Mouse (Mus musculus): Measurements from ENCODE around the gene Atp8b2. TPM values are rescaled to one million over a fixed set of nuclear protein-coding genes. Genes with fewer than 3 reads are reported as not detected.

The Atp8b2 gene
- polyA plus RNA-seq, 1 experiment from 2014 or later, result 15.4 TPM

DNA sequence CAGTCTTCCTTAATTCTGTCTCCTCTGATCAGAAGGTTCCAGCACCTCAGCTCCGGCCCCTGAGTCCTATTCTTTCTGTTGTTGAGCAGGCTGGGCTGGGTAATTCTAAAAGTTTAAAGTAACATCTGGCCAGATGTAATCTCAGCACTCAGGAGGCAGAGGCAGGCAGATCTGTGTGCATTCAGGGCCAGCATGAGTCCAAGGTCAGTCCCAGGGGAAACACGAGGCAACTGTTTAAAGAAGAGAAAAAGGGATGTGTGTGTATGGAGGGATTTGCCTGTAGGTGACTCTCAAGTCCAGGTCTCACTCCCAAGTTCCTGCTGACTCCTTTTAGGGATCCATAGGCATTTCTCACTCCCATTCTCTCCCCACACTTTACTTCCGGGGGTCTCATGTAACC is 55.5 kb downstream of the Atp8b2 start:
- DNase-seq (ENCODE audit: low spot score), result no peak
- Histone ChIP-seq H3K4me1 (replicated peaks; ENCODE audit: control insufficient read depth, insufficient read depth, low read length) (0 out of 2 replicates have a peak, but pooled peaks cover 2% of the 10 kb centered on the region), H3K9me3 (ENCODE audit: control insufficient read depth, low read length) (no peaks in the 10 kb centered on the region), H3K4me3 (ENCODE audit: low read depth, low read length) (no peak overlapping the region), H3K4me2 (ENCODE audit: low read depth, low read length, severe bottlenecking) (no peak overlapping the region), H3K27ac (ENCODE audit: low read depth, low read length) (no peak overlapping the region), H3K36me3 (ENCODE audit: control insufficient read depth, insufficient read depth, low read length) (no peaks in the 10 kb centered on the region), H3K27me3 (ENCODE audit: control insufficient read depth, insufficient read depth, low read length) (peaks cover 13% of the 10 kb centered on the region), H3K9ac (ENCODE audit: low read length) (no peak overlapping the region)
- WGBS, result 79% methylated on average over 3 of the region's 3 CpGs
- ATAC-seq (replicated peaks; ENCODE audit: low FRiP score), result no peak

DNA sequence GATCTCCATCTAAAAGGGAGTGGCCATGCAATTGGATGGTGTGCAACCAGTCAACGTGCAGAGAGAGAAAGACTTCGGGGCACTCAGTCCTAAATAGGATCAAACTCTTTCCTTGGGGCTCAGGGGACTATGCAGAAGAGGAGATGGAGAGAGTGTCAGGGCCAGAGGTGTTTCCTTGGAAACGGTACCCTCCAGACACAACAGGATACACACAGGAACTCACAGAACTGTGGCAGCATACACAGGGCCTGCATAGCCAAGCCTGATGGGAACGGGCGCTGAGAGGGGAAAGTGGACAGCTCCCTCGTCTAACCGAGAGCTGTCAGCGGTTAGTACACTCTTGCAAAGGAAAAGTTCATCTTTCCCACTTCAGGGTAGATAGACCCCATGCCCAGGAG is 63.8 kb downstream of the Atp8b2 start:
- Histone ChIP-seq H3K9me3 (ENCODE audit: control insufficient read depth, low read length) (no peaks in the 10 kb centered on the region), H3K9ac (ENCODE audit: low read length) (no peak overlapping the region), H3K27ac (ENCODE audit: low read depth, low read length) (no peak overlapping the region), H3K4me2 (ENCODE audit: low read depth, low read length, severe bottlenecking) (no peak overlapping the region), H3K4me3 (ENCODE audit: low read depth, low read length) (no peak overlapping the region), H3K27me3 (ENCODE audit: control insufficient read depth, insufficient read depth, low read length) (no peaks in the 10 kb centered on the region), H3K4me1 (replicated peaks; ENCODE audit: control insufficient read depth, insufficient read depth, low read length) (no peaks in the 10 kb centered on the region; the same call in 1 of the 2 replicates), H3K36me3 (ENCODE audit: control insufficient read depth, insufficient read depth, low read length) (no peaks in the 10 kb centered on the region)
- ATAC-seq (replicated peaks; ENCODE audit: low FRiP score) (no peak), DNase-seq (ENCODE audit: low spot score) (no peak)
- 85% methylated on average over 8 of the region's 8 CpGs for WGBS

DNA sequence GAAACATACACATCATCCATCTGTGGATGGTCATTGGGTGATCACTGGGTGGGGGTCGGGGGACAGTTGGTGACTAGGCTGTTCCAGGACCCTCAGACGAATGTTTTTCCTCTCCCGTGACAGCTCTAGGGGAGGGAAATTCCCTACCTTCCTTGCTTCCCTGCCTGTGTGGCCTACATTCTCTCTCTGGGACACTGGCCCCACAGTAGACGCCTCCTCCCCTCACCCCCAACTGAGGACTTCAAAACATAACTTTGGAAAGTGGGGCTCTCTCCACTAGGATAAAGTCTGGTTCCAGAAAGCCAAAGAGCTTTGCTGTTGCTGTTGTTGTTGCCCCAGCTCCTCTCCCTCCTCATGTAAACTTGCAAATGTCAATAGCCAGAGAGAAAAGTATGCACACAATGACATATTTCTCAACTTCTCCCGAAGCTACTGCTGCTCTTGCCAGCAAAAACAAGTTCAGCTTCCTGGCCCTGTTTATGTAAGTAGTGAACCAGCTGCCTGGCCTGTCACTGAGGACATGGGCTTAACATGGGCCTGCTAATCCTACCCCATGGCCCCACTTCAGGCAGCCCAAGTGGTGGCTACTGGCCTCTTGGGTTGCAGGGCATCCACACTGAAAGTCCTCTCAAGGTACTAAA is 64.3 kb downstream of the Atp8b2 start:
- no peak overlapping the region for H3K4me2 ChIP-seq (ENCODE audit: low read depth, low read length, severe bottlenecking)
- no peak overlapping the region for H3K27ac ChIP-seq (ENCODE audit: low read depth, low read length)
- H3K27me3 ChIP-seq (ENCODE audit: control insufficient read depth, insufficient read depth, low read length), result no peaks in the 10 kb centered on the region
- H3K9ac ChIP-seq (ENCODE audit: low read length), result no peak overlapping the region
- DNase-seq (ENCODE audit: low spot score), result no peak
- 82% methylated on average over 5 of the region's 5 CpGs for WGBS
- no peak for ATAC-seq (replicated peaks; ENCODE audit: low FRiP score)
- no peaks in the 10 kb centered on the region for H3K9me3 ChIP-seq (ENCODE audit: control insufficient read depth, low read length)
- no peaks in the 10 kb centered on the region; the same call in 1 of the 2 replicates for H3K4me1 ChIP-seq (replicated peaks; ENCODE audit: control insufficient read depth, insufficient read depth, low read length)
- H3K36me3 ChIP-seq (ENCODE audit: control insufficient read depth, insufficient read depth, low read length), result no peaks in the 10 kb centered on the region
- H3K4me3 ChIP-seq (ENCODE audit: low read depth, low read length), result no peak overlapping the region

DNA sequence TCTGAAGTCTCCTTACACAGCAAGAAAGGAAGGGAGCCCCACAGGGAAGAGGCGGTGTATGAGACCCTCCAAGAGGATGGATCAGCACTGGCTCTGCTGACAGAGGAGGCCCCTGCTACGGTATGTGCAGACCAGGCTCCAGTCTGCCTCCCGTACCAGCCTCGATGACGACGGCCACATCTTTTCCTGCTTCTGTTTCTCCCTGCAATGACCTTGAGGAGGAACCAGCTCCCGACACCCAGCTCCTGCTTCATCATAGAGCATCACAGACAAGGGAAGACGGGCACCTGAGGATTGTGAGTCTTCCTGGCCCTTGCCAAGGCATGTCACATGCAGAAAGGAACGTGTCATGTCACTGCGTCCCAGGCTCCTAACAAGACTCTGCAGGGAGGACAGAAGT is 65.3 kb downstream of the Atp8b2 start:
- no peaks in the 10 kb centered on the region for H3K27me3 ChIP-seq (ENCODE audit: control insufficient read depth, insufficient read depth, low read length)
- WGBS, result 84% methylated on average over 10 of the region's 10 CpGs

DNA sequence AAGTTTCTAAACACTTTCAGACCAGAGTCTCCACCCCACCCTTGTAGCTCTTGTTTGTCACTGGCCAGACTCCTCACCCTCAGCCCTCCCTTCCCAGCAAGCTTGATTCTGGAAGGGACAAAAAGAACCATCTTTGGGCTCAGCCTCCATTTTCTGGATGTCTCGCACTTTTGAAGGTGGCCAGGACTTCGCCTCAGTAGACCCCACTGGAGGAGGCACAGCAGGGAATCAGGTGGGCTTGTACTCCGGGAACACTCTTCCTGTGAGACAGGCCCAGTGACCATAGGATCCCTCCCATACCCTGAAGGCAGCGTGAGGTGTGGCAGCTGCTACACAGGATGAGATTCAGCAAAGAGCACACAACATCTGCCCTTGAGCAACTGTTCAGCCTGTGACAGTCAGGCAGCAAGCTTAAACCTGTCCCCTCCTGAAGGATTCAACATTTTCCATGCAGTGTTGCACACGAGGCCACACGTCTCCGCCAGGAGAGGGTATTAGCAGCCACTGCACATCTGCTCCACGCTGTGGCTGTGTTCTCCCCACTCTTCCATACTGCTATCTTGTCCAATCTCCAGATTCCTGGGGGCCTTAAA is 66.0 kb downstream of the Atp8b2 start:
- ATAC-seq (replicated peaks; ENCODE audit: low FRiP score), result no peak
- H3K4me1 ChIP-seq (replicated peaks; ENCODE audit: control insufficient read depth, insufficient read depth, low read length), result no peaks in the 10 kb centered on the region; the same call in 1 of the 2 replicates
- 73% methylated on average over 8 of the region's 8 CpGs for WGBS

More for the DNA sequence above, 65.3 kb downstream of the Atp8b2 start:
- H3K9ac ChIP-seq (ENCODE audit: low read length), result no peak overlapping the region
- H3K9me3 ChIP-seq (ENCODE audit: control insufficient read depth, low read length), result no peaks in the 10 kb centered on the region
- no peak overlapping the region for H3K4me2 ChIP-seq (ENCODE audit: low read depth, low read length, severe bottlenecking)
- H3K36me3 ChIP-seq (ENCODE audit: control insufficient read depth, insufficient read depth, low read length), result no peaks in the 10 kb centered on the region
- ATAC-seq (replicated peaks; ENCODE audit: low FRiP score), result no peak
- H3K27ac ChIP-seq (ENCODE audit: low read depth, low read length), result no peak overlapping the region
- H3K4me3 ChIP-seq (ENCODE audit: low read depth, low read length), result no peak overlapping the region
- no peaks in the 10 kb centered on the region; the same call in 1 of the 2 replicates for H3K4me1 ChIP-seq (replicated peaks; ENCODE audit: control insufficient read depth, insufficient read depth, low read length)
- no peak for DNase-seq (ENCODE audit: low spot score)

DNA sequence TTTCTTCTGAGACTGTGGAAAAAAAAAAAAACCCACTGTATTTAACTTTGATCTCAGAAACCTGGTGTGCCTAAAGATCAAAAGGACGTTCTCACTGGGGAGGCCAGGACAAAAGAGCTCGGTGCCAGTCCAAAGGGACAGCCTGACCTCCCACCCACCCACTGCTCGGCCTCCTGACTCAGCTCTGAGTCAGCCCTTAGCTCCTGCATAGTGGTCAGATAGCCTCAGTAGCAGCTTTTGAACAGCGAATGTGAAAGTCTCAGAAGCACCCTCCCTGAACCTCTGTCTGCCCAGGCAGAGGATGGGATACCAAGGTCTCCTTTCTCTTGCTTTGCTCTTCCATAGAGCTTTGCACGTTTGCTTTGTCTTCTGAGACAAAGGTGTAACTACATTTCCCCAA is 66.7 kb downstream of the Atp8b2 start:
- Histone ChIP-seq H3K27ac (ENCODE audit: low read depth, low read length) (no peak overlapping the region), H3K4me1 (replicated peaks; ENCODE audit: control insufficient read depth, insufficient read depth, low read length) (no peaks in the 10 kb centered on the region; the same call in 1 of the 2 replicates)
- 25% methylated on average over 5 of the region's 5 CpGs for WGBS

More for the DNA sequence above, 66.0 kb downstream of the Atp8b2 start:
- no peaks in the 10 kb centered on the region for H3K9me3 ChIP-seq (ENCODE audit: control insufficient read depth, low read length)
- H3K27ac ChIP-seq (ENCODE audit: low read depth, low read length), result 0 out of 2 replicates have a peak overlapping the region, but pooled peaks have one; percentile 12
- no peak overlapping the region for H3K4me2 ChIP-seq (ENCODE audit: low read depth, low read length, severe bottlenecking)
- no peak overlapping the region for H3K9ac ChIP-seq (ENCODE audit: low read length)
- no peak overlapping the region for H3K4me3 ChIP-seq (ENCODE audit: low read depth, low read length)
- no peaks in the 10 kb centered on the region for H3K27me3 ChIP-seq (ENCODE audit: control insufficient read depth, insufficient read depth, low read length)
- H3K36me3 ChIP-seq (ENCODE audit: control insufficient read depth, insufficient read depth, low read length), result no peaks in the 10 kb centered on the region
- DNase-seq (ENCODE audit: low spot score), result no peak

DNA sequence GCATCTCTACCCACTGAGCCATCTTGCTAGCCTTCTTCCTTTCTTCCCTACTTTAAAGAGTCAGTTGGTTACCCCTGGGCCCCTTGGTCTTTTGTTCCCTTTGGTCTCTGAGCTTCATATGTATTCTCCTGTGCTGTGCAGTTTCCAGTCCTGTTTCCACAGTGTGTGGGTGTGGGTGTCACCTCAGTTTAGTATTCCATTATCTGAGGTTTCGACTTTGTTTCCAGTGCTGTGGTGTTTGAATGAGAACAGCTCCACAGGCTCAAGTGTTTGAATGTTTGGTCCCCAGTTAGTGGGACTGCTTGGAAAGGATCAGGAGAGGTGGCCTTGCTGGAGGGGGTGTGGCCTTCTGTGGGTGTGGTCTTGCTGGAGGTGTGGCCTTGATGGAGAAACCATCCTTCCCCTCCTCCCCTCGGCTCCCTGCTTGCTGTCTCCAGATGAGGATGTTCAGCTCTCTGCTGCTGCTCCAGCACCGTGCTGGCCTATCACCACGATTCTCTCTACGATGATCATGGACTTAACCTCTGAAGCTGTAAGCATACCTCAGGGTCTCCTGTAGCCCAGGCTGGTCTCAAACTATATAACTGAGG is 70.7 kb downstream of the Atp8b2 start:
- Histone ChIP-seq H3K4me1 (replicated peaks; ENCODE audit: control insufficient read depth, insufficient read depth, low read length) (no peaks in the 10 kb centered on the region; the same call in 1 of the 2 replicates), H3K4me2 (ENCODE audit: low read depth, low read length, severe bottlenecking) (no peak overlapping the region), H3K9me3 (ENCODE audit: control insufficient read depth, low read length) (no peaks in the 10 kb centered on the region), H3K36me3 (ENCODE audit: control insufficient read depth, insufficient read depth, low read length) (no peaks in the 10 kb centered on the region), H3K27me3 (ENCODE audit: control insufficient read depth, insufficient read depth, low read length) (no peaks in the 10 kb centered on the region), H3K9ac (ENCODE audit: low read length) (no peak overlapping the region), H3K4me3 (ENCODE audit: low read depth, low read length) (no peak overlapping the region), H3K27ac (ENCODE audit: low read depth, low read length) (no peak overlapping the region)
- 80% methylated on average over 5 of the region's 5 CpGs for WGBS
- DNase-seq (ENCODE audit: low spot score) (no peak), ATAC-seq (replicated peaks; ENCODE audit: low FRiP score) (no peak)

More for the DNA sequence above, 66.7 kb downstream of the Atp8b2 start:
- no peak overlapping the region for H3K9ac ChIP-seq (ENCODE audit: low read length)
- no peaks in the 10 kb centered on the region for H3K36me3 ChIP-seq (ENCODE audit: control insufficient read depth, insufficient read depth, low read length)
- no peaks in the 10 kb centered on the region for H3K9me3 ChIP-seq (ENCODE audit: control insufficient read depth, low read length)
- H3K27me3 ChIP-seq (ENCODE audit: control insufficient read depth, insufficient read depth, low read length), result no peaks in the 10 kb centered on the region
- no peak for ATAC-seq (replicated peaks; ENCODE audit: low FRiP score)
- DNase-seq (ENCODE audit: low spot score), result no peak
- no peak overlapping the region for H3K4me2 ChIP-seq (ENCODE audit: low read depth, low read length, severe bottlenecking)
- no peak overlapping the region for H3K4me3 ChIP-seq (ENCODE audit: low read depth, low read length)

DNA sequence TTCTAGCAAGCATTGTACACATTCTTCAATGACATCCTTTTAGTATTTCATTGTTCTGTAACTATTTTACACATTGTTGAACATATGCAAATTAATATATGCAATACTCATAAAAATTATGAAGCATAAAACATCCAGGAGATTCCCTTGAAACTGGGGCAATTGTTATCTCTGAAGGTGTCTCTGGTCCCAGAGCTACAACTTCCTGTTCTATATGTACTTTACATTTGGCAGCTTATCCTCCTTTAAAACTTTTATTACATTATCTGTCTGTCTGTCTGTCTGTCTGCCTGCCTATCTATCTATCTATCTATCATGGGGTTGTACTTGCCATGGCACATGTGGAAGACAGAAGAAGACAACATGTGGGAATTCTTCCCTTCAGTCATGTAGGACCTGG is 71.6 kb downstream of the Atp8b2 start:
- Histone ChIP-seq H3K27me3 (ENCODE audit: control insufficient read depth, insufficient read depth, low read length) (no peaks in the 10 kb centered on the region), H3K36me3 (ENCODE audit: control insufficient read depth, insufficient read depth, low read length) (no peaks in the 10 kb centered on the region), H3K9me3 (ENCODE audit: control insufficient read depth, low read length) (no peaks in the 10 kb centered on the region), H3K27ac (ENCODE audit: low read depth, low read length) (no peak overlapping the region), H3K9ac (ENCODE audit: low read length) (no peak overlapping the region), H3K4me1 (replicated peaks; ENCODE audit: control insufficient read depth, insufficient read depth, low read length) (no peaks in the 10 kb centered on the region; the same call in 1 of the 2 replicates), H3K4me3 (ENCODE audit: low read depth, low read length) (no peak overlapping the region), H3K4me2 (ENCODE audit: low read depth, low read length, severe bottlenecking) (no peak overlapping the region)
- DNase-seq (ENCODE audit: low spot score), result no peak
- ATAC-seq (replicated peaks; ENCODE audit: low FRiP score), result no peak

All from forebrain, embryonic 11.5 days (tissue).